Mouse (Mus musculus): ENCODE measurements around the gene Nek6.

DNA sequence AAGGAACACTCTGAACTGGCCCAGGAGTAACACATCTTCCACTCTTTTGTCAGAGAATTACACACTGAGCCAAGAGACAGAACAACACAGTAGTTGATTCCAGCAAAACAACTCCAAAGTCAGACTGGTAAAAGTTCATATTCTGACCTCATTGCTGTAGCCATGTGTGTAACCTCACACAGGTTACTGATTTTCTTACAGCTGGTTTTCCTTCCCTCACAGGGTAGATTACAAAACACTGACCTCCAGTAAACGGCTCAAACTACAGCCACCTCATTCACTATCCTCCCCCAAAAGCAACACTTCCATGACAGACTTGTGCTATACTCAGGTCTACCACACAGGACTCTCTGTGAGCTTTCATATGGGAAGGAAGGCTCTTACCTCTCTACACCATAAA lies 96.3 kb downstream of the Nek6 start:
- TF ChIP-seq TCF3 (IDR thresholded peaks at IDR 0.05; ENCODE audit: insufficient read length, low read depth) (no peak), POLR2A (IDR thresholded peaks at IDR 0.05; ENCODE audit: insufficient read length, low read depth) (no peak), TCF12 (IDR thresholded peaks at IDR 0.05; ENCODE audit: insufficient read depth, poor library complexity, severe bottlenecking) (no peak), USF1 (IDR thresholded peaks at IDR 0.05; ENCODE audit: low read depth) (no peak), MYOG (IDR thresholded peaks at IDR 0.05; ENCODE audit: control insufficient read depth in 1 of 3, insufficient read depth in 1 of 3, insufficient read length in 2 of 3, low read depth in 2 of 3) (no peak), POLR2AphosphoS2 (IDR thresholded peaks at IDR 0.05; ENCODE audit: insufficient read length, low read depth) (no peak), MAX (IDR thresholded peaks at IDR 0.05; ENCODE audit: low read depth) (no peak), SRF (IDR thresholded peaks at IDR 0.05; ENCODE audit: control insufficient read depth, insufficient read length, low read depth) (no peak), MYOD1 (IDR thresholded peaks at IDR 0.05; ENCODE audit: control insufficient read depth in 1 of 3, insufficient read length in 2 of 3, low read depth in 2 of 3) (no peak)

All from myocyte (in vitro differentiated cells).